Mouse (Mus musculus) C2C12 (cell line): Measurements from ENCODE around the gene Tapbpl.

Experiments
- CEBPB ChIP-seq: IDR thresholded peaks from one replicate; pipeline ENCODE4 v1.6.1; 2011; ENCODE audit warnings: low read depth, mild to moderate bottlenecking, control low read depth, moderate library complexity
- CTCF ChIP-seq: IDR thresholded peaks from one replicate; pipeline ENCODE4 v1.5.1; 2011; ENCODE audit not compliant: control insufficient read depth, insufficient read depth, insufficient read length
- FOSL1 ChIP-seq: IDR thresholded peaks from one replicate; pipeline ENCODE4 v1.8.0; 2011; ENCODE audit warnings: mild to moderate bottlenecking, low read length; ENCODE audit not compliant: poor library complexity, insufficient read depth, severe bottlenecking
- MAX ChIP-seq: IDR thresholded peaks from one replicate; pipeline ENCODE4 v1.6.1; 2011; ENCODE audit warnings: mild to moderate bottlenecking, control low read depth
- MYOD1 ChIP-seq: IDR thresholded peaks from one replicate; pipeline ENCODE4 v1.6.1; 2011; ENCODE audit warnings: low read depth; ENCODE audit not compliant: control insufficient read depth, insufficient read length
- USF1 ChIP-seq: IDR thresholded peaks from one replicate; pipeline ENCODE4 v1.6.1; 2011; ENCODE audit warnings: low read depth, mild to moderate bottlenecking, control low read depth, moderate library complexity

DNA sequence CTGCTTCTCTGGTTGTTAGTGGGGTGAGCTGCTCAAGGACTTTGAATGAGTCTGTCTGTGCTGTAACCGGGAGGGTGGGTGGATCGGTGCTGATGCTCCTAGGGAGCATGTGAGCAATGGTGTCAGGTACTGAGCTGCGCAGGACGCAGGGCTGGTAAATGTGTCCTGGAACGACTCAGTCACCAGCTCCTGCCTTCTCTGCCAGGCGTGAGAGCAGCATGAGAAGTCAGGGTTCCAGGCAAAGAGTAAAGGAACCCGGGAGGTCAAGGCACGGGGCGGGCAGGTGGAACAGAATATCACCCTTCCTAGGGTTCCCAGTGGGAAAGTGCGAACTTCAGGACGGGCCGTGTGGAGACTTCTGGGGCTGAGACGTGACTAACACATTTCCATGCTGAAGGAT, 34.4 kb upstream of the Tapbpl start:
- no peak for TF ChIP-seq CTCF
- no peak for TF ChIP-seq USF1
- TF ChIP-seq MYOD1 = no peak
- TF ChIP-seq CEBPB = no peak
- no peak for TF ChIP-seq FOSL1
- no peak for TF ChIP-seq MAX
